Mouse (Mus musculus) adipocyte (in vitro differentiated cells): ENCODE measurements at regions not wholly inside any gene's neighbourhood (a gene's known extent, or its start where the extent isn't known, plus 50 kb on each side); places are given as distances from the start of the nearest gene placed in this dataset.
"Not testable (repeated sequence)": the region's sequence is repeated elsewhere in the genome, so short reads cannot be mapped to it uniquely, and the experiment has no call there.

Experiments
- DNase-seq: peaks from one replicate; pipeline ENCODE4 v3.0.0-alpha.2; 2016; ENCODE audit warnings: low spot score

DNA sequence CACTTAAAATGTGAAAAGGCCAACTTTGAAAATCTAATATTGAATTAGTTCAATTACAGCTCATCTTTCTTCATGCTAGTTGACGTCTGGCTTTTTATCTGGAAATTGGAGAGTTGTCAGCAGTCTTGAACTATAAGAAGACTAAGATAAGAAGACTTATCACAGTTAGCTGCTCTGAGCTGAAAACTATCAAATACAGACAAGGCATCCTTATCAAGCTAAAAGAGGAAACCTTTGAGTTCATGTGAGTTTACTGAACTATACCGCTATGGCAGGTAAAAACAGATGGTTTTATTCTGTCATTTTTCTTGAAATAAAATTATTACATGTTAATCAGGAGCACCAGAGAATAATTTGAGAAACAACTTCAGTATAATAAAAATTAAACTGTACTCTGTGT lies 735.2 kb upstream of the Marcks start:
- DNase-seq: no peak

DNA sequence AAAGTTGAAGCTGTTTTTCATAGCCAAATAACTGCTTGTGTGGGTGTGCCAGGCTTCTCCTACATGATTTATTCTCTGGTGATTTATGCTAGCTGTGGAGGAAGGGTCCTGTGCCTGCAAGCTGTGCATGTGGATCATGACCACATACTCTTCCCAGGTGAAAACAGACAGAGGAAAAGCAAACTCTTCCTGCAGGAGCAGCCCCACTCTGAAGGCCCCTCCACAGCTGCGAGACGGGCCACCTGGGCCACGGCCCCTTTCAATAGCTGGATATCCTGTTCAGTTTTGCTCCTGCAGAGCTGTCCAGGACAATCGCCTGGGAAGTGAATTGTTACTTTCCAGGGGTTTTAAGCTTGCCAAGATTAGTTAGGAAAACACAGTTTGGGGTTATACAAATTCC lies 722.3 kb upstream of the Marcks start:
- peak; percentile 33 for DNase-seq

DNA sequence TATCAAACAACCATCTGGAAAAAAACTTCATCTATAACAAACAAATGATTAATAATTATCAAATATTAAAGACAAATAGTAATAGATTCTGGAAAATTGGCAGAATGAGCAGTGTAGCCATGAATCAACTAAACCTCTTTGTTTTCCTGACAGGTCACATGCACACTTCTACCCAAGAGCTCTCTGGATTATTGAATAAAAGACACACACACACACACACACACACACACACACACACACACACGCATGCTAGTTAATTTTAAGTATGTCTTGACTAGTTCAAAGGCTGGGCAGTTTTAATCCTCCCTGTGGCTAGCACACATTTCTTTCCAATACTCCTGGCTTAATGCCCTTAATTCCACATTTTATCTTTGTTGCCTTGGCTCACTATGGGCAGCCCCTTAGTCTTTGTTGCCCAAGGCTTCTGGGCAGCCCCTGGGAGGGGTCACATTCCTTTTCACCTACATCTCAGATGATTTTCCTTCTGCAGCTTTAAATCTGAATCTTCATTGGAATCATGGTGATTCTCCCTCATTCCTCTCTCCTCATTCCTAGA lies 710.6 kb upstream of the Marcks start:
- DNase-seq: no peak

DNA sequence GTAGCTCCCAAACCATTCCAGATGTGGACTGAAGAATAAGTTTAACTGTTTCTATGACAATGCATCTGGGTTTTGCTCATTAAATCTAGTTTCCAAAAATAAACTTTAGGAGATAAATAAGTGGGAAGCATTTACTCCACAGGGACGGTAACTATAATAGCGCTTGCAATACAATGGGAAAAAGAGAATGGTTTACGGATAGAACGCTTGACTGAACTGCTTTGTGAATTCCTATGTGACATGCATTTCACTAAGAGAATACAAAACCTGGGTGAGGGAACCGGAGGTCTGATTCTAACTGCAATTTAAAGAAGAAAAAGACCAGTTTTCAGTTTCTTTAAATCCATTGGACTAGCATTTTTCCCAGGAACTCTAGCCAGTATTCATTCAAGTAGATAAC lies 704.1 kb upstream of the Marcks start:
- DNase-seq: no peak

DNA sequence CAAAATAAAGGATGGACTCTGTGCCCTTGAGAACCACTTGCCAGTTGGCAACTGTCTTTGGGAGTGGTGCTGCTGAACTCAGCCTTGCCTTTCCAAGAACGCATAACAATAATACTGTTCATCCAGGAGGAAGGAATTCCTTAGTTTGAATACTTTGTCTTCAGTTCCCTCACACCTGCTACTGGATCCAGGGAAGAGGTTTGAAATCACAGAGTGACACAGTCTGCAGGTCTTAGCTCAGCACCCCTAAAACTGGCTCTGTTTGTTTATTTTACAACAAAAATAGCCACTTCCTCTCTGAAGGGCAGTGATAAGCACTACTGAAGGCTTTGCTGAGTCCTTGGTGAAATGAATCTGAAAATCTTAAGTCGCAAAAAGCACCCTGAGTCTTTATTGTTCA lies 703.1 kb upstream of the Marcks start:
- DNase-seq: no peak

DNA sequence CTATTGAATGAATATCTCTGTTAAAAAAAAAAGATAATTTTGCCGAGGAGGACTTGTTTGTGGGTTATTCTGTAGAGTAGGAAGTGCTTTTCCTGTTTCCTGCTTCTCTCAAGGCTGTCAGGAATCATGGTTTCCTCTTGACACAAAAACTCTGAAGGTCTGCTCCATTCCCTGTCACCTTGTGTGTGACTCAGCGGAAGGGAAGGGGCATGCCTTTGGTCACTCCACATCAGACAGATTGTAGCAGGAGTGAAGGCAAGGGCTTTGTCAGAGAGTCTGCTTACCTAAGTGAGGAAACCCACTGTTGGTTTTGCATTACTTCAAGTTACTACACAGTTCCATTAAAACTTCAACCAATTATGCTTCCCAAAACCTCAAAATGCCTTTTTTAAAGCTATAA lies 699.0 kb upstream of the Marcks start:
- no peak for DNase-seq

DNA sequence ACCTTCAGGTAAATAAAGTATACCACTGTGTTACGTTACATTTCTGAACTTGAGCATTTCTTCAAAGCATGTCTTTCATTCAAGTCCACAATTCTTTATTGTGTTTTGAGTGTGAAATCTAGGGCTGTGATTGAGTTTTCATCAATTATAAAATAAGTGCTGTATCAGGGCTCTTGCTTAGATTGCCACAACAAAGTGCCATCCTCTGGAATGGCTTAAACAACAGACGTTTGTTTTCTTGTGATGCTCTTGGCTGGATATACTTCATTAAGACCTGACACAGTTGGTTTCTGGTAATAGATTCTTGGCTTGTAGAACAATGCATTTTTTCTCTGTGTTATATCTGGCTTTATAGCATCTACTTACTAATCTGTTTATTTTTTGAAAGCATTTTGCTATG lies 674.3 kb upstream of the Marcks start:
- no peak for DNase-seq

DNA sequence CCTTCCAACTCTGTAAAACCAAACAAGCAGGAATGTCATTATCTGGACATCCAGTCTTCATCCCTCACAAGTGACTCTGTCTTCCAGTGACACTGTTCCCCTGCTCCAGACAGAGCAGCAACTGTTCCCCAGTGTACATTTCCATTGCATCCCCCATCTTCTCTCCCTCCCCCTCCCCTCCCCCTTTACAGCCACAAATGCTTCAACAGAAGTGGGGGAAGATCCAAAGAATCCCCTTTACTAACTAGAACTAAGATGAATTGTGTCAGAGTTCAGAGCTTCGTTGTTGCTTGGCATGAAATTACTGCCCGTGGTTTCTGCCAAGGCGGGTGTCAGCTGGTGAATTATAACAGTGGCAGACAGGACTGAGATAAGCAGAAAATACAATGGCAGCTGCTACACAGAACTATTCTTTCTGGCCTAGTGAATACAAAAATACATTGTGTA lies 673.7 kb upstream of the Marcks start:
- DNase-seq: peak; percentile 84

DNA sequence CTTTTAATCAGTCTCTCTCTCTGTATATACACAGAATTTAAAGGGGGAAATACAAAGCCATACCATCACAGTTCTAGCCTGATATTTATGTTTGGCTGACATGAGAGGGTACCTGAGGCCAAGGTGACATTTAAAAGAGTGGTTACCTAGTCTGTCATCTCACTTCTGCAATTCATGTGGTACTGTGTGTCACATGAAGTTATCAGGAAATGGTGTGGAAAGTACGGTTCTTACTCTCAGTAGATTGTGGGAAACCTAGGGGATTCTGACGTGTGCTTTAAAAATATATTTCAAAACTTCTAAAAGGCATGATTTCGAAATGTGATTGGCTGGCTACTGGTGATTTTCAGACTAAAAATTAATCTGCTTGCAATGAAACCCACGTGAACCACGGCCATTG lies 673.1 kb upstream of the Marcks start:
- no peak for DNase-seq

DNA sequence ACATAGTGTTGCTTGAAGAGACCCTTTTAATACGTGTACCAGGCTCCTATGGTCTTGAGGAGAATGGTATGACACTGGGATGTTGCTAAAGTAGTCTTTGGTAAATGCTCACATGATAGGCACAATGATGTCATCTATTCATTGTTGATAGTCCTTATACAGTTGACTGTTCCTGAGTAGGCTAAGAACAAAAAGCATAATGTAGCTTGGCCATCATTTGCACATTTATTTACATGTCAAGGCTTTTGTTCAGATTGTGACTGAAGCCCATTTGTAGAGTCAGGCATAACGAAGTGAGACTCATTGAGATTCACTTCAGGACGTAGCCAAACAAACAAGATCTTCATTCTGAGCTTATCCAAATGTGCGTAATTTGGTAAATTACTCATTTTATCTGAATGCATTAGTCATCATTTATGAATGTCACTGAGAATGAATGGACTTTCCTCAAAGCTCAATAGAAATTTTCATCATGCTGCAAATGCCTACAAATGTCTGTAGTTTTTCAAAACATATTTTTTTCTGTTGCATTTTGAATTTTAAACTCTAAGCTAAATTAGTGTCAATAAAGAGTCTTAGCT lies 664.6 kb upstream of the Marcks start:
- DNase-seq: no peak

DNA sequence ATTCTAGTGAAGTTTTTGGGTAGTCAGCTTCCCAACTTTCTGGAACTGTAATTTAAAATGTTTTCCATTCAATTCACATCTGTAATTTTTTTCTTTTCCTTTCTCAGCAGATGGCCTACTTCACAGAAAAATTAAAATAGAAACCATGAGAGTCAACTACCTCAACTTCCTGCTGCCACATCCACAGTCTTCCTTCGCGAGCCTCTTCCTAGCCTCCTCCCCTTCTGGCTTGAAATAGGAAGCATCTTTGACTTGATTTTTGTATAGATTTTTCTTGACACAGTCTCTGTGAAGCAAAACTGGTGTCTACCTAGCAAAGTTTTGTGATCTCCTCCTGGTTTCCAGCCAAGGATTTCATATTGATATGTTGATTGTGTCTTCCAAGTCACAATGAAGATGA lies 660.7 kb upstream of the Marcks start:
- no peak for DNase-seq

DNA sequence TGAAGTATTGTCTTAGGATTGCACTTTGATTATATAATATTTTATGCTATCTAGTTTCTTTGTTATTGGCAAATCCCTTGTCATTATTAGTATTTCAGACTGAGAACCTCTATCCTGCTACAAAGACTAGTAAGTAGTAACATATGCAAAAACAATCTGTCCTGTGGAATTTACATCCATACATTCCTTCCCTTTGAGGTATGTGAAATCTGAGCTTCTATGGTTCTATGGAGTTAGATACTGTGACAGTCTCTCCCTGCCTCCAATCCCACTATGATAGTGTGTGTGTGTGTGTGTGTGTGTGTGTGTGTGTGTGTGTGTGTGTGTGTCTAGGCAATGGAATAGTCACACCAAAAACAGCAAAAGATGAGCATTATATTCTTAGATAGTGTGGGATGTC lies 659.6 kb upstream of the Marcks start:
- DNase-seq: no peak

DNA sequence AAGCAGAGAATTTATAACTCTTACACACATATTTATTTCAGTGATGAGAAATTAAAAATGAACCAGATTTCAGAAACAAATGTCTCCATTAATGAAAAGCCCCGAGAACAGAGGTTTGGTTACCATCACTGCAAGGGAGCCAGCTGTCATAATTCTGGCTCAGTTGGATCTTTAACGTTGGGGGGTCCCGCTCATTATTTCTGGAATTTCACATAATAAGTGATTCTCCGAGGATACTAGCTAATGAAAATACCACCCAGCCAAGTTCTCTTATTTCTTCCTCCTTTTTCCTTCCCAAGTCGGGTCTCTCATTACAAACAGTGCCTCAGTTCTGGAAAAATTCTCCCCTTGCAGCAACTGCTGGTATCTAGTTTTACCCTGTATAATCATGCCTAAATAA lies 659.0 kb upstream of the Marcks start:
- DNase-seq: no peak

DNA sequence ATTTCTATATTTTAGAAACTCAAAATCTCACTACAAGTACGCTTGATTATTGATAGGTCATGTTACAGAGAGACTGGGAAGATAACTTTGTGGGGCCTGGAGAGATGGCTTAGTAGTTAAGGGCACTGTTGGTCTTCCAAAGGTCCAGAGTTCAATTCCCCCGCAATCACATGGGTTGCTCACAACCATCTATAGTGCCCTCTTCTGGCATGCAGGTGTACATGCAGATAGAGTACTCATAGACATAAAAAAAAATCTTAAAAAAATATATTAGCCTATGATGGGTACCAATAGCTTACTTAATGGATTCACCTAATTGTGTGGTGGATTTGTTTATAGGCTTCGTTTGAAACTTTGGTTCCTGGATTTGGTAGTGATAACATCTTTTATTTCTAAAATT lies 654.2 kb upstream of the Marcks start:
- DNase-seq: no peak

DNA sequence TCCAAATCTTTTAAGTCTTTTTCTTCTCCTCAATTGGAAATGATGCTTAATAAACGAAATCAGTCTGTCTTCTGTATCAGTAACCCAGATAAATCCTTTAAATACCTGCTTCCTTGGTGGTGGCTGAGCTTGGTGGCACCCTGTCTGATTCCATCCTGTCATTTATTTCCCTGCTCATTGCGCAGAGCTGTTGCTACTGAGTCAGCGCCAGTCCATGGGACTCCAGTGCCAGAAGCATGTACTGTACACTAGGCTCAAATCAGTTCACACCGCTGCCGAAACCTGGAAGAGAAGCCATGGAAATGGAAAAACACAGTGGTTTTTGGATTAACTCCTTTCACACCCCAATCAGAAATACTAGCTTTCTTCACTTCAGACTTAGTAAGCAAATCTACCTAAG lies 649.3 kb upstream of the Marcks start:
- DNase-seq: no peak

DNA sequence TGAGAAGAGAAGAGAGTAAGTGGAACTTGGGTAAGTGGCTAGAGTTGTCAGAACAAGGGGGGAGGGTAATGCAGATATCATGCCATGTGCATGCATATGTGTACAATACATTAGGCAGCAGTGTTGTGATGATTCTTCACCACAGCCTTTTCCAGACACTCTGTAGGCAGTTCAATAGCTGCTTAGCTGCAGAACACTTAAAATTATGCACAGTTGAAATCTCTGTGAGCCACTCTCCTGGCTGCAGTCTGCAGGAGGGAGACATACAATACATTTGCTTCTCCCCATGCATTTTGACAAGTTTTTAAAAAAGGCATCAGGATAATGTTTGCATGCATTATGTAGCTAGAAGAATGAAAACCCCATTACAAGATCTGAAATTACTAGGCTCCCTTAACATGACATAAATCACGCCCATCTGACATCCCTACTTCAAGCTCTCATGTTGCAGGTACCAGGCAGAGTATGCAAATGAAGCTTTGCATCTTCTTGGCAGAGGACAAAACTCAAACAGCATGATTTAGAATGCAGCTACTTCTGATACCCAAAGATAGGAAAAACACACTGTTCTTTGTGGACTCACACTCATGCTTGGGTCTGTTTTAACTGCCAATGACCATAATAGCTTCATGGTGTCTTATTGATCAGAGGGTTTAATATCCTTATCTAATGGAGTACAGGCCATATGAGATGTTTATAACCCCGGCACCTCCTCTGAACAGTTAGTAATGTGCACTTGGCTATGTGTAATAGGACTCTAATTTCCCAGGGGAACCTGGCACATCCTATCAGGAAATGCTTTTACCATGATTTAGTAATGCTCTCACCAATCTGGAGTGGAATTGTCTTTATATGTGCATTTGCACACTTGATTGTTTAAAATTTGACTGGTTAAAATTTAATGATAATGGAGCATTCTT lies 640.9 kb upstream of the Marcks start:
- DNase-seq: no peak

DNA sequence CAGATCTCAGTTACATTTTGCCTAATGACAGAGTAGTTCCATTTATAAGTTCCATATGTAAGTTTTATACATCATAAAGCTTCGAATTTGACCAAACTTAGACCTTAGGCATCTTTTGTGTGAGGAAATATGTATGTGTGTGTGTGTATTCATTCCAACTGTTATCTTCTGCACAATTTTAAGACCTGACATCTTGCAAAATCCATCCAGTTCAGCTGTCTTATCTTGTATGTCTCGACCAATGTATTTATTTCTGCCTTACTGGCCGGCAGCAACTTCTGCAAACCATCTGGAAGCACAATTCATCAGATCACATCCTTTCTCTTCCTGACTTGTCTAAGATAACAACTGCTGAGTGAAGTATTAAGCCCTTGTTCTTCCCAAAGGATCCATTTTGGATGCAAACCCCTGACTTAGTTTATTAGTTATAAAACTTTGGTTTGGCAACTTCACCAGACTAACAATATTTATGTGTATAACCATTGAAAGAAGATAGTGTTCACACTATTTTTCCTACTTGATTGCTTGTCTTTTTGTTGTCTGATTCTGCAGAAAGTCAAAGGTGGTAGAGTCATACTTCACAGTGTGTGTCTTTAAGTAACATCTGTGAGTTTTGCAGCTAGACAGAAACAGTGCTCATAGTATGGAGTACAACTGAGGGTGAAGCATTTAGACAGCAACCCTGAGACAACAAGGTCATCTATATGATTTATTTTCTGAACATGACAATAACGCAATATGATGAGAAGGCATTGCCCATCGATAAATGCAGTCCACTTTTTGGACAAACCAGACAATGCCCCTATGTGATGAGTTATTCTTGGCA lies 622.0 kb upstream of the Marcks start:
- DNase-seq: no peak

DNA sequence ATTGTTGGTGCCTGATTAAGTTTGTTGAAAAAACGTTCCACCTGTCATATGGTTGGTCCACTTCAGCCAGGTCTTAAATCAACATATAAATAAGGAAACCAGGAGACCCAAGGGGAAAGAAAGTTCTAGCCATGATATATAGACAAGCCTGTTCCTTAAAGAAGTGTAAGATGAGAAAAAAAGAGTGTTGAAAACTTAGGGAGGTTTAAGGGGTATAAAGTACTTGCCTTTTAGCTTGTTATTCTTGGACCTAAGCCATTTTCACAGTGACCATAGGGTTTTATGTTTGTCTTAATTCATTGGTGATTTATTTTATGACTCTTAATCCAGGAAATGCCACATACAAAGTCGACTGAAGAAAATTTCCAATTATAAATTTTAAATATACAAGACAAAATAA lies 602.9 kb upstream of the Marcks start:
- no peak for DNase-seq

DNA sequence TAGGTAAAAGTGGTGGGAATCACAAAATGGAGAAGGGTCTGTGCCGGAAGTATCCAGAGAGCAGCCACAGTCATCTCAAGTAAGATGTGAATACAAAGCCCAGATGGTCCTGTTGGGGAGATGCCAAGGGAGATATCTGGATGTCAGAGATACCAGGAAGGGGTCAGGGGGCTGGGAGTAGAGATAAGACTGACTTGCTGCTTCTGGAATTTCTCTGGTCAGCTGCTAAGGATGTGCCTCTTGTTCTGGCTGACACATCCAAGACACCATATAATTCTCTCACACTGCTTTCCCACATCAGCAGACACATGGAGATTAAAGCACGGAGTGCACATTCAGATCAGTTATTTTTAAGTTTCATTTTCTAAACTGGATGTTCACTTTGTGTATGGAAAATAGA lies 600.3 kb upstream of the Marcks start:
- DNase-seq: no peak

DNA sequence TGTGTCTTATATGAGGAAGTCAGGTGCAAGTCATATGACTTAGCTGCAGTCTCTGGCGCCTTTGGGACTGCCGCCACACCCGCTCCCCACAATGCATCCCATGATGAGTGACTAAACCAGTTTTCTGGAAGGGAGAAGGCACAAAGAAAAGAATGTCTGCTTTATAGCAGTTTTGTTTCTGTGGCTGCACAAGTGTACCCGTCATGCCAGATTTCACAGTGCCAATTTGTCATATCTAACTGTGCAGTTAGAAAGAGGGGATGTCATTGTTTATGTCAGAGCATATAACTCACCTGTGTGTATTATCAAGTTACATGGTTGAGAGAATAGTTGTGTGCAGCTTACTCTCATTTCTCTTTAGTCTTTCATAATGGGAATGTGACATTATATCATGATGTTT lies 586.9 kb upstream of the Marcks start:
- DNase-seq: no peak

DNA sequence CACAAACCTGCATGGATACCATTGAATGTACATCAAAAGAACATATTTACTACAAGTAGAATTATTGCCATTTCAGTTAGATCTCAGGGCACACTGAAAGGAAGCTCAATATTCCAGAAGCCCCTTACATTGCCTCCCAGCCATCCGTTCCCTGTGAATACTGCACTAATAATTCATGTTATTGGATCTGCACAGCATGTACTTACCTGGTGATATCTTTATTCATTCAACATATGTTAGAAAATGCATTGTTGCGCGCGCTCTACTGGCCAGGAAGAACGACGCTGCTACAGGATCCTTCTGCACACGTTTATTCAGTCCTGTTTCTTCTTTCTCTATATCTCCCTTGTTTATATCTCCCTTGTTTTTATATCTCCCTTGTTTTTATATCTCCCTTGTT lies 586.3 kb upstream of the Marcks start:
- DNase-seq: not testable (repeated sequence)

DNA sequence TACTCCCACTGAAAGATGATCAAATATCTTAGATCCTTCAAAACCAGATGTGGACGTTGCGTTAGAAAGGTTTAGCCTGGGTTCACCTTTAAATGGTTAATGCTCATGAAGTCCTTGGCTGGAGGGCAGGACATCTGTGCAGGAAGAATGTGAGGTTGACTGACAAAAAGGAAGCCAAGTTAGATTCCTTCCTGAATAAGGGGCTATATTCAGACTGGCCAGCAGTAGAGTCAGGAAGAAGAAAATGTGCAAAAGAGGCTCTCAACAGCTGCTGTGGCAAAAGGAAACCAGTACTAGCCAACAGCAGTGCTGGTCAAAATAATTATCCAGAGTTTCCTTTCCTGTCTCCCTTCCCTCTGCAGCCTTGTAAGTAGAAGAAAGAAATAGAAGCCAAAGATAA lies 582.0 kb upstream of the Marcks start:
- DNase-seq: no peak

DNA sequence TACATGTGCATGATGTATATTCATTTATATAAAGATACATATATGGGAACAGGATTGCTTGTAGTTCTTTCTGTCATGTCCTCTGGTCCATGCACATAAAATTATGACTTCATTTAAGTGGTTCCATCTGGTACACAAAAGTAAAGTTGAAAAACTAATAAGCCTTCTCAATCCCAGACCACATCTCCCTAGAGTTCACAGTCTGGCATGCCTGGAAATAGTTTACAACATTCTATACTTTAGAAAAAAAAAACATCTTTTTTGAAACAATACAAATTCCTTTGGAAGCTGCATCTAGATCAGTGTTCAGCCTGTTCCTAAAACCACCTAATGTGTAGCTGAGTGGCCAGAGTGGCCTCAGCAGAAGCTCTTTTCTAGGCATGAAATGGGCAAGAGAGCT lies 578.2 kb upstream of the Marcks start:
- DNase-seq: no peak
